Mouse (Mus musculus) brain, adult 2 months (tissue): ENCODE measurements around the gene Cnn1.
"Not testable (repeated sequence)": the region's sequence is repeated elsewhere in the genome, so short reads cannot be mapped to it uniquely, and the experiment has no call there.

Experiments
- DNase-seq: peaks from one replicate; pipeline ENCODE4 v3.0.0; 2011; ENCODE audit warnings: low read depth, low spot score

Gene Cnn1

DNA sequence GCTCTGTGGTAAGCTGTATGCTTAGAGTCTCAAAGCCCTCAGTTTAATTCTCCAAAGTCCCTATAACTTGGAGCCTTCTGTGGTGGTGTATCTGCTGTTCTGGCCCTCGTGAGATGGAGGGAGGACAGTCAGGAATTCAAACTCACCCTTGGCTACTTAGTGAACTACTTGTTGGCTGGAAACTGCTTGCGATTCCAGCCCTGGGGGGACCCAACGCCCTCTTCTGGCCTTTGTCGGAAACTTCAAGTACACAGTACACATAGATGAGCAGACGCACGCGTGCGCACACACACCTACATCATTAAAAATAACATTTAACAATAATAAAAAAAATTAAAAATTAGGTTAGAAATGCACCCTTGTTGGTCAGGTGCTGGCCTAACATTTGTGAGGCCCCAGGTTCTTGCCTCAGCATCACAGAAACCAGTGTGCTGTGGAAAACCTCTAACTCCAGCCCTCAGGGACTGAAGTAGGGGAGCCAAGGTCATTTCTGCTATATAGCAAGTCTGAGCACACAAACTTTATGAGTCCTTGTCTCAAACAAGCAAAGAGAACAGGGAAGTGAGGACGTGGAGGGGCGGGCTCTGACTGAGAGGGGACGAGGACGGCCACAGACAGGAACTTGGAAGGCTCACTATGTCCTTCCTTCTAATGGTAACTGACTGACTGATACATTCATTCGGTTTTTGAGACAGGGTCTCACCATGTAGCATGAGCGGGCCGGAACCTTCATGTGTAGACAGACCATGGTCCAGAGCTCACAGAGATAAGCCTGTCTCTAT is 26.4 kb downstream of the Cnn1 start:
- DNase-seq, result no peak

DNA sequence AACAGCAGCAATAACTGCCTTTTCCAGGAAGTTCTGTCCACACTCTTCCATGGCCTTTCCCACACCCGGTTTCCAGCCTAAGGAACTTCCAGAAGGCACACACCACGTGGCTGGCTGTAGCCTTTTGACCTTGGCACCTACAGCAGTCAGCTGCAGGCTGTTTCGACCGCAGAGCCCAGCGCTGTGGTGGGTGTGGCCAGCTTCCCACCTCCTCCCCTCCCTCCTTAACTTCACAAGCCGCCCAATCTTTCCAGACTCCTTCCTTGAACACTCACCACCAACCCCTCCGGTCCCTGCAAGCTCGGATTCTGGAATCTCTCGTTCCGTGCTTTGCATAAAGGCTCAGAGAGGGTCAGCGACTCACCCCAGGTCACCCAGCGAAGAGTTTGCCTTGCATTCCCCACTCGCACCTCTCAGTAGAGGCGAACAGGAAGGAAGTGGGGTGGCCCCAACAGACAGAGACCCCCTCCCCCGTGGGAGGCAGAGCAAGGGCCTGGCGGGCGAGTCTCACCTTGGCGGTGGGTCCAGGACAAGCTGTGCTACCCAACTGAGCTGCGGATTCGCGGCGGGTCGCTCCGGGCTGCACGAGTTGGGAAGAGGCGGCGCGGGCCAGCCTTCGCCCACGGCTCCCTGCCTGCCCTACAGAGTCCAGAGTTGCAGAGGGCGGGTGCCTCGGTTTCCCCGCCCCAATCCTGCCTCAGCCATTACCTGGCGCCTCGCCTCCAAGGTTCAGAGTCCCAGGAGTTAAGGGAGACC is 32.4 kb downstream of the Cnn1 start:
- DNase-seq, result no peak

DNA sequence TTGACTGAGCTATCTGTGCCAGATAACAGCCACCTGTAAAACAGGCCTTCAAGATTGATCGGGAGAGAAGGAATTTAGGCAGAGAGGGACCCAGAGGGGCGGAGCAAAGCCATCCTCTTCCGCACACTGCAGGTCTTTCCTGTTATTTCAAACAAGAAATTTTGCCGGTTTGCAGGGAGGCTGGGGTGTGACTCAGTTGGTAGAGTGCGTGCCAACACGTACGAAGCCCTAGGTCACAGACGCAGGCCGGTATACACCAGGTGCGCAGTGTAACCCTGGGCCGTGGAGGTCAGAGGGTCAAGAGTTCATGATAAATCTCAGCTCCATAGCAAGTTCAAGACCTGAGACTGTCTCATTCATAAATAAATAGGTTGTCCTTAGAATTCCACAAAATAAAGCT is 33.2 kb downstream of the Cnn1 start:
- DNase-seq, result no peak

DNA sequence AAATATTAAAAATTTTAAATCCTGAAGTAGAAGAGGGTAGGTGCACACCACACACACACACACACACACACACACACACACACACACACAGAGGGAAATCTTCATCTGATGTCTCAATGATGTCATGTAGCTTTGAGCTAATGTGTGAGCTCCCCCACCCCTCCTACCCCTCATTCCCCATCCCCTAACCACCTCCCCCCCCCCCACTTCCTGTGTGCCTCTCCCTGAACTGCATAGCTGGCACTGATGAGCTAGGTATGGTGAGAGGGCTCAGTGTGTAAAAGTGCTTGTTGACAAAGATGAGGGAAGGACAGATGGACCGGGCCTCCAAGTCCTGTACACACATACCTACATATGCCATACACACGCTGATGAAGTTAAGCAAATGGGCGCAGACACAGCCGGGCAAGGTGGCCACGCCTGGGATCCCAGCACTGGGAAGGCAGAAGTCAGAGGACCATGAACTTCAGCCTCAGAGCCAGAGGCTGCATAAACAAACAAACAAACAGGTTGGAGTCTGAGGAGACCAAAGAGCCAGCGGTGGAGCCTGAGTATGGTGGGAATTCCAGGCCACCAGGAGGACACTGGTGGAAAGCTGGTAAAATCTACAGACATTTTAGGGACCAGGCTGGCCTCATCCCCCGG is 35.4 kb downstream of the Cnn1 start:
- DNase-seq, result no peak

DNA sequence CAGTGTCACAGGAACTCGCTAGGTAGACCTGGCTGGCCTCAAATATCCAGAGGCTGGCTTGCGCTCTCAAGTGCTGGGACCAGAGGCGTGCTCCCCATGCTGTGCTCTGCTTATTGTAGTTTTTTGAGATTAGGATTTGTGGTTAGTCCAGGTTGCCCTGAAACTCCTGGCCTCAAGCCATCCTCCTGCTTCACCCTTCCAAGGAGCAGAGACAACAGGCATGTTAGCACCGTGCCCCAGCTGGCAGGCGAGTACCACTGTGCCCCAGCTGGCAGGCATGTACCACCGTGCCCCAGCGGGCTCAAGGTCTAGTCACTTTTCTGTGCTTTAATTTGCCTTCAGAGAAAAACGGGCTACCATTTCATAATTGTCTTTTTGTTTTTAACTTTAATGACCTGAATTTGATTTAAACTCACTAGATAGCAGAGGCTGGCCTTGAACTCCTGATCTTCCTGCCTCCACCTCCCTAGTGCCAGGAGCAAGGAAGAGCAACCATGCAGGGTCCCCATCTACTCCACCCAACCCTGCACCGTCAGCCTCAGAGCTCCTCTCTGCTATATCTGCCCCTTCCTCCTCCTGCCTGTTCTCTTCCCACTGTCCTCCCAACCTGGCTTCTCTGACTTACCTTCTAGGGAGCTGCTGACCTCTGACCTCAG is 36.1 kb downstream of the Cnn1 start:
- no peak for DNase-seq

DNA sequence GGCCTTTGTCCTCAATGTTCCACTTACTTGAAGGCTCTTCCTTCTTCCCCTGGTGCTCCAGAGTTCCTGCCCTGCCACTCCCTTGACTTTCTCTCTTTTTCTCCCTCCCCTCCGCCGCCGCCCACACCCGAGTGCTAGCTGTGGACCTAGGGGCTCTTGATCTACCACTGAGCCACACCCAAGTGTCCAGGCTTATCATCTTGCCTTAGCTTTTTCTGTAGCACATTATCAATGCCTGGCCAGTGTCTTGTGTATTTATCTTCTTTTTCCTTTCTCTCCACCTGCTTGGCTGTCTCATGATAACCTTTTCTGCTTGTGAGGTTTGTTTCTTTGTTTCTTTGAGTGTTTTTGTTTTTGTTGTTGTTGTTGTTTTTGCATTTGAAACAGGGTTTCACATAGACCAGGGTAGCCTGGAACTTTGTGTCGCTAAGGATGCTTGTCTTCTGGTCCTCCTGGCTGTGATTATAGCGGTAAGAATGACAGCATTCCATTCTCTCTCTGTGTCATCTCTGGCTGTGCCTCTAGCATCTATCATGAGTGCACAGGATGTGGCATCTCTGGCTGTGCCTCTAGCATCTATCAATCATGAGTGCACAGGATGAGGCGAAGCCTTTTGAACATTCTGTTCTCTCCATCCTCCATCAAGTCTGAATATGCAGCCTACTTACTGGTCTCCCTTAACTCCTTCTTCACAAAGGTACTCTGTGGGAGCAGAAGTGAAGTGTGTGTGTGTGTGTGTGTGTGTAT is 36.8 kb downstream of the Cnn1 start, which contains the start of gene Acp5:
TSS of gene Acp5 (minus strand) at position 68 of the 747 bp plus-strand sequence.
- peak; percentile 21 for DNase-seq

DNA sequence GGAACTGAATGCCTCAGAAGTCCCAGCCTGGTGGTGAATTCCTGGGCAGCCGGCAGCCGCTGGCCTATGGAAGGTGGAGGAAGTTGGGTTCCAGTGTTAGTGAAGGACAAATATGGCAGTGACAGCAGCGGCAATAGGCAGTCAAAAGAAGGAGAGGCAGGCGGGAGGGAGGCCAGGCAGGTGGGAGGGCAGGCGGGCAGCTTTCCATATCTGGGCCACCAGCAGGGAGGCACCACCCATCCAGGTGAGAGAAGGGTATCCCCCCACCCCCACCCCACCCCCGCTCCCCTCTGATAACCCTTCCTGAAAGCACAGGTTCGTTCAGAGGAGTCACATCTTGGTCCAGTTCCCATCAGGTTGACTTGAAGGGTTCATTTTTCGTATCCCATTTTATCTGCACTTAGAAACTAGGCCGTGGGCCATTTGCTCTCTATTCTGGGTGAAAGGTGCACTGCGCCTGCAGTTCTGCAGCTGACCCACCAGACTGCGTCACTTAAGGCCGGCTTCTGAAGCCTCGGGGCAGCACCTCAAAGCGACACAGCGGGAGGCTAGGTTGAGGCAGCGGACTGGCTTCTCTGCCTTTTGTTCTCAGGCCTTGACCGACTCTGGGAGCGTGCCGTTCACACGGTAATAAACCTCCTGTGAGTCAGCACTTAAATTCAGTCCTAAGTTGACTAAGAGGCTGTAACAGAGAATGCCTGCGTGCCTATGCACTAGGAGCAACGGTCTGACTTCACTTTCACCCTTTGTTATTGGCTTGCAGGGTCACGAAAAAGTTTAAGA is 37.9 kb downstream of the Cnn1 start:
- peak; percentile 46 for DNase-seq

DNA sequence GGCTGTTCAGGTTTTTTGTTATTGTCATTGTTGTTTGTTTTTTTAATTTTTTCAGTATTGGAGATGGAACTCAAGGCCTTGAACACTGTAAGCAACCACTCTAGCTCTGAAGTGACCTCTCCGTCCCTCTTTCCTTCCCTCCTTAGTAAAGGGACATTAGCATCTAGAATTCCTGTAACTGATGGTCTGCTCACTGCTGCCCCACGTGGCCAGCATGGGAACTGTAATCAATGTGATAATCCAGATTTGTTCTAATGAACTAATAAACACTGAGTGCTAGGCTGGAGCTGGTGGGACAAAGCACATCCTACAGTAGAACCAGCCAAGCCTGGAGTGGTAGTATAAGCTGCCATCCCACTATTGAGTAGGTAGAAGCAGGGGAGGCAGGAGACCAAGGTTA is 39.5 kb downstream of the Cnn1 start:
- DNase-seq, result peak; percentile 43

DNA sequence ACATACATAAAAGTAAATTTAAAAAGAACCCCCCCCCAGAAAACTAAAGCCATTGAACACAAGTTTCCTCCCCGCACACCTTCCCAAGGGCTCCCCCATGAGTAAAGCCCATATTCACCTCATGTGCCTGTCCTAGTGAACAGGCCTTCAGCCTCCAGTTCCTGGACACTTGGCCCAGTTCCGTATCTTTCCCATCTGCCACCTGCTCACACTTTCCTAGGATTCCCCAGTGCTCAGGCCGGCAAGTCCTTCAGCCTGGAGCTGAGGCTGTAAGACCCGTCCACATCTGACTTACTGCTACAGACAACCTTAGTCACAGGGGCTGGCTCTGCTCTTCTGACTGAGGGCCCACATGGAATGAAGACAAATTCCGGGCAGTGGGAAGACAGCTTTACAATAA is 40.7 kb downstream of the Cnn1 start:
- peak; percentile 89 for DNase-seq

DNA sequence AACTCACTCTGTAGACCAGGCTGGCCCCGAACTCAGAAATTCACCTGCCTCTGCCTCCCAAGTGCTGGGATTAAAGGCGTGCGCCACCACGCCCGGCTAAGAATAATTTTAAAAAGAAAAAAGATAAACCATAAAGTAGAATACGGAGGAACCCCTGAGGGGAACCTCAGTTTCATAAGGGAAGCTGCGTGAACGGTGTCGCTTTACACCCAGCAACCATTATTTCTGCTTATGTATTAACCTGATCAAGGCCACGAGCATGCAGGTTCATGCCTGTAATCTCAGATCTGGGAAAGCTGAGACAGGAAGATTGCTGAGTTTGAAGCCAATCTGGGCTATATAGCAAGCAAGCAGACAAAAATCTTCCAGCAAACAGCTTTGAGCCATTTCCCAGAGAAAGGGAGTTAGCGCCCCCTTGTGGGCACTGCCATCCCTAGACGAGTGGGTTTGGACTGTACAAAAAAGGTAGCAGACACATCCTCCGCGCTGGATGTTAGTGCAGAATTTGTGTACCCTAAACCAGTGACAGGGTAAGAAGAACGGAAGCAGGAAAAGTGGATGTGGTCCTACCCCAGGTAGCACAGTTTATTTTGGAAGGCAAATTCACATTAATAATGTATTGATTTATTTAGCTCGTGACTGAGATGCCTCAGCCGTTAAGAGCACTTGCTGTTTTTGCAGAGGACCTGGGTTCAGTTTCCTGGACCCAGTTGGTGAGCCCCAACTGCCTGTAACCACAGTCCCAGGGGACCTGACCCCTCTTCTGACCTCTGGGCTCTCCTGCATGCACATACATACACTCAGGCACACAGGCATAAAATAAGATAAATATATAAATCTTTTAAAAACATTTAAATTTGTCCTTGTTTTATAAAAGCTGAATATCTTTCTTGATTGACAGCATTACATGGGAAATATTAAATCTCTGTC is 44.4 kb downstream of the Cnn1 start:
- peak; percentile 92 for DNase-seq

DNA sequence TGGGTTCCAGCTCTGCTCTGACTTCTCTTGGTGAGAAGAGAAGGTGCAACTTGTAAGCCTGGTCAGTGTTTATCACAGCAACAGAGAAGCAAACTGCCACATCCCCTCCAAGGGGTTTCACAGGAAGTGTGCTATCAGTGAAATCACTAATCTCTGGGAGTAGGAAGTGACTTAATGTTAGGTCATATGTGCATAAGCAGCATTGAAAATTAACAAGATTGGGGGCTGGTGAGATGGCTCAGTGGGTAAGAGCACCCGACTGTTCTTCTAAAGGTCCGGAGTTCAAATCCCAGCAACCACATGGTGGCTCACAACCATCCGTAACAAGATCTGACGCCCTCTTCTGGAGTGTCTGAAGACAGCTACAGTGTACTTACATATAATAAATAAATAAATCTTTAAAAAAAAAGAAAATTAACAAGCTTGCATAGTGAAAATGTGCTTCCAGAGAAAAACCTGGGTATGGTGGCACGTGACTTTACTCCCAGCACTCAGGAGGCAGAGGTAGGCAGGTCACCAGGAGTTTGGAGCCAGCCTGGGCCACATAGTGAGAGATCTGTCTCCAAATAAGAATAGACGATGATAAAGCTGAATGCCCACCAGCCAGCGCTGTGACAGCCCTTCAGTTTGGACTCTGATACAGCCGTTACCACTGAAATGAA is 45.4 kb downstream of the Cnn1 start:
- no peak for DNase-seq

DNA sequence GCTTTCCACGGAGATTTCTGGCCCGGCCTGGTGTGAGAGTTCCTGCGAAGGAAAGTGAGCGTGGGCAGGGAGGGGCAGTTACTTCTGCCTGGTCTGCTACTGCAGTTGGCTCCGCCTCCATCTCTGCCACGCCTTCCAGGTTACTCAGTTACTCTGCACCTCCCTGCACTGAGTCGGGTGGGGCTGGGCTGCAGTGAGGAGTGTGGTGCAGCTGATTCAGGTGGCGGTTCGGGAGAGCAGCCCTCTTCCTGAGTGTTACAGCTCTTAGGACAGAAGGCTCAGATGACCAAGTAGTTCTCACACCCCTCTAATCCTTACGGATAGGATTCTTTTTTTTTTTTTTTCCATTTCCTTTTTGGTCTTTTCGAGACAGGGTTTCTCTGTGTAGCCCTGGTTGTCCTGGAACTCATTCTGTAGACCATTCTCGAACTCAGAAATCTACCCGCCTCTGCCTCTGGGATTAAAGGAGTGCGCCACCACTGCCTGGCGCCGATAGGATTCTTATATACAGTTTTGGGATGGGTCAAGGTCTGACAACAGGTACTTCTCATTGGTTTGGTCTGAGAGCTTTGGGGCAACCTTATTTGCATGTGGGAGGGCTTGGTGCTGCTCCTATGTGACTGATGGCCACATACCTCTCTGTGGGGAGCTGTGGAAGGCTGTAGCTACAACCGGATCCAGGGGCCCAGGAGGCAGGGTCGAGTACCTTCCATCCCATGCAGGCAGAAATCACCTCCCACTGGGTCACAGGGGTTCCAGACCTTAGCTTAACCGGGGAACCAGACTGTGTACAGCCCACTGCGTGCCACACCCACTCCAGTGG is 50.6 kb downstream of the Cnn1 start:
- no peak for DNase-seq

DNA sequence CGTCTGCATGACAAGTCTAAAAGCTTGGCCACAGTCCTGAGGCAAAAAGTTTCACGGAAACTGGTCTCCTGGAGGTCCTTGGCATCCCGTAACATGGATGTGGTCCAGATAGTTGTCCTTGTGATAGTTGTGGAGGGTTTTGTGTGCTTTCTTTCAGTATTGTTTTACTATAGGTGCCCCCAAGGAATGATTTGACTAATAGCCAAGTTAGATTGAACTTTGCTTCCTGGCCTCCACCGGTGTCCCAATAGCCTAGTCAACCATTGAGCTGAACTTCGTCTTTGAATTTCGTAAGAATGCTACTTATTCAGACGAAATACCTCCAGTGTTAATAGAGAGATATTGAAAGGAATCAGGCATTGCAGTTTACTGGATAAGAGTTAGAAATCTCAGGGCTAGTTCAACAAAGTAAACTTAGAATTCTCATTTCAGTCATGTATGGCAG is 51.3 kb downstream of the Cnn1 start:
- DNase-seq, result not testable (repeated sequence)

DNA sequence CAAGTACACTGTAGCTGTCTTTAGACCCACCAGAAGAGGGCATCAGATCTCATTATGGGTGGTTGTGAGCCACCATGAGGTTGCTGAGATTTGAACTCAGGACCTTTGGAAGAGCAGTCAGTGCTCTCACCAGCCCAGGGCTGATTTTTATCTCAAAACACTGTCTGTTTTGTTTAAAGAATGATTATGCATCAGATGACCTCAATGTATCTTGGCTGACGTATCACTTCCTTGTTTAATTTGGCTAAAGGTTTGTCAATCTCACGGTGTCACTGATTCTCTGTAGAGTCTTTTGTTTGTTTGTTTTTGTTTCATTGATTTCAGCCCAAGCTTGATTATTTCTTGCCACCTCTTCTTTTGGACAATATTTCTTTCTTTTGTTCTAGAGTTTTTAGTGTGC is 51.9 kb downstream of the Cnn1 start:
- DNase-seq, result no peak

DNA sequence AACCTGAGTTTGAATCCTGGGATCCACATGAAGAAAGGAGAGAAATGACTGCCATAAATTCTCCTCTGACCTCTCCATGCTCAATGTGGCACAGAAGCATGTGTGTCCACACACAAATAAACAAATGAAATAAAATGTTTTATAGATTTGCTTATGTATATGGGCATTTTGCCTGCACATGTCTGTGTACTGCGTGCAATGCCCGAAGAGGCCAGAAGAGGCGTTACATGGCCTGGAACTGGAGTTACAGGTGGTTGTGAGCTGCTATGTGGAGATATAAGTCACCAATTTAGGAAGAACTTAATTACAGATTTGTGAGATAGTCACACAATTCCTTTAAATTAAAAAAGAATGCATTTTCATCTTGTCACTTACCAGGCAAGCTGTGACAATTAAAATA is 54.8 kb downstream of the Cnn1 start:
- no peak for DNase-seq

DNA sequence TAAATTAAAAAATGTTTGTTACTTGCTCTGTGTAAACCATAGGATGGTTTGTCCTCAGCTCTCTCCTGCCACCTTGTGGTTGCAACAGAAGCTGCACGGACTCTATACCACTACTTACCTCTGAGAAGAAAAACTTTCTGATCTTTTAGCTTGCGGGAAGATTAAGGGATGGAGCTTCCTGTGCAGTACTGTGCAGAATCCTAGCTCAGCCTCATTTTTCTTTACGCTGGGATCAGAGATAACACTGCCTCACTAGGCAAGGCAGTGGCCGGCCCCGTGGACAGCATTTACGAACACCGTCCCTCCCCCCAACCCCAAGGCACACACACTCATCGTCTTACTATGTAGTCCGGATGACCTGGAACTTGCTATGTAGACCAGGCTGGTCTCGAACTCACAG is 56.6 kb downstream of the Cnn1 start:
- DNase-seq, result peak; percentile 88

DNA sequence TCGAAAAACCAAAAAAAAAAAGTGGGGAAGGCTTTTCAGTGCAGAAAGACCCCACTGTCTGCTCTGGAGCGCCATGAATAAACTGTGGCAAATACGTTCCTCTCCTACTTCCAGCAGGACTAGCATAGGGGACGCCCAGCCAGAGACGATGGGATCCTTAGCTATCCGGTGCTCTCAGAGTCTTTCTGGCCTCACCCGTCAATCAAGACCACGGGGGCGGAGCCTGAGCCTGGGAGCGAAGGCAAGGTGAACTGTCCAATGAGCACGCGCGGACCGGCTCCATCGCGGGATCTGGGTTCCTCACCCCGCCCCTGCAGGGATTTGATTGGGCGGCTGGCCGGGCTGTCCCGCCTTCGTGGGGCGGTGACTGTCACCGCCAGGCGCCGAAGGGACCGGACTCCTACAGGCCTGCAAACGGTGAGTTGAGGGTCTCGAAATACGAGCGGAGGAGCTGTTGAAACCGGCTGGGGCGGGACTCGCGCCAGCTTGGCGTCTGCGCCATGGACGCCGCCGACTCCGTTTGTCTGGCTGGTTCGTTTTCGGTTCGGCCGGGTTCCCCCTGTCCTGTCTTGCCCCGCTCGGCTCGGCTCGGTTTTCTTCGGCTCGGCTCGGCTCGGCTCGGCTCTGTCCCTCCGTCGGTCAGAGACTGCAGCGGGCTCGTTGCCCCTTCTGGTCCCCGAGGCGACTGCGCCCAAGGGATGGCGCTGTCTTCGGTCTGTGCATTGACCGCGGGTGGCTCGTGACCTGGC is 57.7 kb downstream of the Cnn1 start, which contains the start of gene Pigyl:
TSS of gene Pigyl (plus strand) at position 350 of the 749 bp plus-strand sequence.
- DNase-seq, result peak; percentile 99
